Mouse (Mus musculus): ENCODE measurements around the gene Inf2. TPM values are rescaled to one million over a fixed set of nuclear protein-coding genes. Genes with fewer than 3 reads are reported as not detected.
A peak's percentile ranks its signal among the peaks of the same experiment; 100 is the strongest.

The Inf2 gene
- polyA plus RNA-seq, 1 experiment, result 39.9 TPM

- Histone ChIP-seq H3K27me3 (ENCODE audit: control insufficient read depth, insufficient read depth, low read length) (no peaks in the 10 kb centered on the region), H3K36me3 (ENCODE audit: control insufficient read depth, insufficient read depth, low read length) (peaks cover 13% of the 10 kb centered on the region), H3K4me1 (ENCODE audit: control insufficient read depth, insufficient read depth, insufficient read length) (no peaks in the 10 kb centered on the region; the same call in 1 of the 2 replicates), H3K27ac (ENCODE audit: insufficient read depth, low read length) (no peak overlapping the region), H3K4me3 (ENCODE audit: extremely low read depth, insufficient read depth, insufficient read length) (no peak overlapping the region)
- DNase-seq (ENCODE audit: low read depth in 1 of 2, low spot score in 2 of 2), result no peak
- TF ChIP-seq CTCF (IDR thresholded peaks at IDR 0.05; ENCODE audit: extremely low read depth, insufficient read depth, insufficient read length, insufficient replicate concordance), result no peak
- no peak for TF ChIP-seq POLR2A (IDR thresholded peaks at IDR 0.05; ENCODE audit: low read depth, low read length)
- WGBS, result 95% methylated on average over 10 of the region's 10 CpGs
These were observed 20.4 kb downstream of the Inf2 start for GRCm38 (mm10) chr12:112609031-112609430.

- Histone ChIP-seq H3K4me1 (ENCODE audit: control insufficient read depth, insufficient read depth, insufficient read length) (peaks cover 23% of the 10 kb centered on the region), H3K27me3 (ENCODE audit: control insufficient read depth, insufficient read depth, low read length) (no peaks in the 10 kb centered on the region), H3K36me3 (ENCODE audit: control insufficient read depth, insufficient read depth, low read length) (peaks cover 3% of the 10 kb centered on the region; the same call in 1 of the 2 replicates), H3K4me3 (ENCODE audit: extremely low read depth, insufficient read depth, insufficient read length) (no peak overlapping the region), H3K27ac (ENCODE audit: insufficient read depth, low read length) (peak overlapping the region; percentile 54)
- DNase-seq (ENCODE audit: low read depth in 1 of 2, low spot score in 2 of 2), result no peak
- no peak for TF ChIP-seq POLR2A (IDR thresholded peaks at IDR 0.05; ENCODE audit: low read depth, low read length)
- TF ChIP-seq CTCF (IDR thresholded peaks at IDR 0.05; ENCODE audit: extremely low read depth, insufficient read depth, insufficient read length, insufficient replicate concordance), result no peak
- WGBS, result 43% methylated on average over 9 of the region's 9 CpGs
These were observed 28.1 kb downstream of the Inf2 start for GRCm38 (mm10) chr12:112616668-112617067.

- WGBS, result 10% methylated on average over 11 of the region's 11 CpGs
- Histone ChIP-seq H3K27me3 (ENCODE audit: control insufficient read depth, insufficient read depth, low read length) (no peaks in the 10 kb centered on the region), H3K4me1 (ENCODE audit: control insufficient read depth, insufficient read depth, insufficient read length) (peaks cover 23% of the 10 kb centered on the region), H3K27ac (ENCODE audit: insufficient read depth, low read length) (peak overlapping the region; percentile 54), H3K36me3 (ENCODE audit: control insufficient read depth, insufficient read depth, low read length) (no peaks in the 10 kb centered on the region), H3K4me3 (ENCODE audit: extremely low read depth, insufficient read depth, insufficient read length) (no peak overlapping the region)
- DNase-seq (ENCODE audit: low read depth in 1 of 2, low spot score in 2 of 2), result peak; percentile 43 to 49
- TF ChIP-seq CTCF (IDR thresholded peaks at IDR 0.05; ENCODE audit: extremely low read depth, insufficient read depth, insufficient read length, insufficient replicate concordance) (no peak), POLR2A (IDR thresholded peaks at IDR 0.05; ENCODE audit: low read depth, low read length) (no peak)
These were observed 28.6 kb downstream of the Inf2 start for GRCm38 (mm10) chr12:112617184-112617583.

- Histone ChIP-seq H3K27ac (ENCODE audit: insufficient read depth, low read length) (peak overlapping the region; percentile 91), H3K36me3 (ENCODE audit: control insufficient read depth, insufficient read depth, low read length) (no peaks in the 10 kb centered on the region), H3K27me3 (ENCODE audit: control insufficient read depth, insufficient read depth, low read length) (no peaks in the 10 kb centered on the region), H3K4me3 (ENCODE audit: extremely low read depth, insufficient read depth, insufficient read length) (no peak overlapping the region), H3K4me1 (ENCODE audit: control insufficient read depth, insufficient read depth, insufficient read length) (peaks cover 23% of the 10 kb centered on the region)
- DNase-seq (ENCODE audit: low read depth in 1 of 2, low spot score in 2 of 2), result peak; percentile 79 to 81
- TF ChIP-seq CTCF (IDR thresholded peaks at IDR 0.05; ENCODE audit: extremely low read depth, insufficient read depth, insufficient read length, insufficient replicate concordance) (peak; percentile 75; the same call in 1 of the 2 replicates), POLR2A (IDR thresholded peaks at IDR 0.05; ENCODE audit: low read depth, low read length) (no peak)
- WGBS, result 7% methylated on average over 8 of the region's 8 CpGs
These were observed 29.4 kb downstream of the Inf2 start for GRCm38 (mm10) chr12:112617898-112618380.

- peak in 1 of 2 experiments; percentile 44 for DNase-seq (ENCODE audit: low read depth in 1 of 2, low spot score in 2 of 2)
- TF ChIP-seq CTCF (IDR thresholded peaks at IDR 0.05; ENCODE audit: extremely low read depth, insufficient read depth, insufficient read length, insufficient replicate concordance) (no peak), POLR2A (IDR thresholded peaks at IDR 0.05; ENCODE audit: low read depth, low read length) (no peak)
- Histone ChIP-seq H3K36me3 (ENCODE audit: control insufficient read depth, insufficient read depth, low read length) (no peaks in the 10 kb centered on the region), H3K4me3 (ENCODE audit: extremely low read depth, insufficient read depth, insufficient read length) (peak overlapping the region; percentile 84; the same call in 1 of the 2 replicates), H3K4me1 (ENCODE audit: control insufficient read depth, insufficient read depth, insufficient read length) (peaks cover 23% of the 10 kb centered on the region), H3K27me3 (ENCODE audit: control insufficient read depth, insufficient read depth, low read length) (no peaks in the 10 kb centered on the region), H3K27ac (ENCODE audit: insufficient read depth, low read length) (peak overlapping the region; percentile 91)
- 8% methylated on average over 13 of the region's 13 CpGs for WGBS
These were observed 30.5 kb downstream of the Inf2 start for GRCm38 (mm10) chr12:112618981-112619685.

GRCm38 (mm10) chr12:112619686-112620353 is 31.2 kb downstream of the Inf2 start, which contains the start of gene Adssl1:
Gene Adssl1 (plus strand): TSS chr12:112620045.
- peaks cover 23% of the 10 kb centered on the region for H3K4me1 ChIP-seq (ENCODE audit: control insufficient read depth, insufficient read depth, insufficient read length)
- no peaks in the 10 kb centered on the region for H3K27me3 ChIP-seq (ENCODE audit: control insufficient read depth, insufficient read depth, low read length)
- TF ChIP-seq CTCF (IDR thresholded peaks at IDR 0.05; ENCODE audit: extremely low read depth, insufficient read depth, insufficient read length, insufficient replicate concordance) (no peak), POLR2A (IDR thresholded peaks at IDR 0.05; ENCODE audit: low read depth, low read length) (peak; percentile 62; the same call in 1 of the 2 replicates)
- DNase-seq (ENCODE audit: low read depth in 1 of 2, low spot score in 2 of 2), result peak in 1 of 2 experiments; percentile 57
- H3K36me3 ChIP-seq (ENCODE audit: control insufficient read depth, insufficient read depth, low read length), result no peaks in the 10 kb centered on the region
- H3K27ac ChIP-seq (ENCODE audit: insufficient read depth, low read length), result peak within 1 kb of the TSS; percentile 91
- WGBS, result under 1% methylated on average over 55 of the region's 56 CpGs
- peak within 1 kb of the TSS; percentile 84 for H3K4me3 ChIP-seq (ENCODE audit: extremely low read depth, insufficient read depth, insufficient read length)
